Mouse (Mus musculus) E14TG2a.4 (cell line): Measurements from ENCODE around the gene Plac8.

ENCODE experiments used
- CTCF ChIP-seq: conservative IDR thresholded peaks from 2 replicates; pipeline ENCODE4 v1.5.1; 2014; ENCODE audit warnings: low read length
- NANOG ChIP-seq: IDR thresholded peaks from 2 replicates; pipeline ENCODE4 v1.6.1; 2014; ENCODE audit warnings: borderline replicate concordance, low read length, mixed read lengths
- POU5F1 ChIP-seq: IDR thresholded peaks from 2 replicates; pipeline ENCODE4 v1.6.1; 2014; ENCODE audit warnings: low read length, borderline replicate concordance

- no peak for TF ChIP-seq CTCF
- TF ChIP-seq NANOG, result no peak
- no peak for TF ChIP-seq POU5F1
Observed at GRCm38 (mm10) chr5:100553426-100553825, 18.6 kb downstream of the Plac8 start.
